Mouse (Mus musculus) CH12F3 (cell line): ENCODE data around the gene Msh5.

Experiments used
- in situ Hi-C: fragments of 300-500 bp; cut with MboI; formaldehyde crosslinking; loops from 2 replicates; pipeline ENCODE4 v1.14.3; 2020; ENCODE audit warnings: low sequenced_read_pairs

Msh5 gene

DNA sequence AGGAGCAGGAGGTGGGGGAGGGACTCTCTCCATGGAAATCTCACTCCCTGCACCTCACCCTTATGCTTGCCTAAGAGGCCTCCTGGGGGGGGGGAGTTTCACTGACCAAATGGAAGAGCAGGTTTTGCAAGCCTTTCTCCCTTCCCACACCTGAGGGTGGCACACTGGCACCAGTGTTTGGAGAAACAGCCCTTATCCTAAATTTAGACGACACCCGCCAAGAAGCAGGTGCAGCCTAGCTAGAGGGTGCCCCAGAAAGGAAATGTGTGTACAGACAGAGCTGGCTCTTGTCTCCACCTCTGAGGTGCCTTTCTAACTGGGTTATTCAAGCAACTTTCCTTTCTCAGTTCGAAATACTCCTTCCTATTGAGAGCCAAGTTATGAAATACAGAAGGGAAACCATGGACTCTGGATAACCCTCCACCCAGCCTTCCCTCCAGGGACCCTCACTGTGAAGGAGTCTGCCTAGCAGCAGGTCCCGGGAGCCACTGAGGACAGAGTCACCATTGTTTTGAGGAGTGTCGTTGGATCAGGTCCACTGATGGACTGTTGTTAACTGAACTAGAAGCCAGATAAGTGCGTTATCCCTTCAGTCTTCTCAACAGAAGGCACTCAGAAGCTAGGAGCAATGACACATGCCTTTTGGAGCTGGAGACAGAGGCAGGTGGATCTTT, 24.1 kb upstream of the Msh5 start:
- in situ Hi-C loops, result no loop called here

- in situ Hi-C loops, result no loop called here
Measured at GRCm38 (mm10) chr17:35068213-35068914, 21.8 kb upstream of the Msh5 start.

DNA sequence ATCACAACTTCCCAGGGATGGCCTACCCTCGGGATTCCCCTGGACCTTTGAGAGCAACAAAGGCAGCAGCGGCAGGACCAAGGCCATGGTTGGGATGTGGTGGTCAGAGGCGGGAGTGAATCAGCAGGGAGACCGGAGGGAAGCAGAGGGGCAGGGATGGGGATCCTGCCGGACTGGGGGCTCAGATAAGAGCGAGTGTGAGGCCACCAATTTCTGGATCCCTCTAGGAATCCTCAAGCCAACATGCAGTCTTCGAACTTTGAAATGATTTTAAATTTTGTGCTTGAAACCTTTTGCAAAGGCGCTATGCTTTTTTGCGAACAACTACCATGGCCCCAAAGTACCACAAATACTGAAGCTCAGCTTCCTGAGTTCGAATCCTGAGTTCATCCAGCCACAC, 19.5 kb upstream of the Msh5 start, which contains the start of gene Mpig6b:
Gene Mpig6b, minus strand, starts transcription at position 101 of the 400 bp plus-strand sequence.
- in situ Hi-C loops, result no loop called here

GRCm38 (mm10) chr17:35064951-35065947, 18.7 kb upstream of the Msh5 start, which contains the start of gene Ly6g6c:
Ly6g6c (plus strand) TSS chr17:35065388.
- in situ Hi-C loops, result no loop called here

GRCm38 (mm10) chr17:35064378-35064877, 17.9 kb upstream of the Msh5 start:
- in situ Hi-C loops, result no loop called here

DNA sequence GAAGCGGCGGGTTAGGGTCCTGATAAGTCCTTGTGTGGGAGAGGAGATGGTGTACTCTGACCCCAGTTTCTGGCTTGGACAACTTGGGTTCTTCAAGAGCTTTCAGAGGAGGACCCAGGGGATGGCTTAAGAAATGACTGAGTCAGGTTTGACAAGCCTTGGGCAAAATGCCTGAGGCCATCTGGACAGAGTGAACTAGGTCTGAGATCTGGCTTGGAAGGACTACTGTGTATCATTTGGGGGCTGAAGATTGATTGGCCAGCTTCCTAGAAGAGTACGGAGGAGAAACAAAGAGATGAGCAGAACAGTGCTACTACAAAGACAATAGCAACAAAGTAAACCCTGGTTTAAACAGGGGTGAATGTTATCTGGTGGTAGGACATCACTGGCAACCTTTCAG, 16.9 kb upstream of the Msh5 start:
- in situ Hi-C loops, result no loop called here

- in situ Hi-C loops, result no loop called here
Measured at GRCm38 (mm10) chr17:35061299-35061698, 14.8 kb upstream of the Msh5 start.

DNA sequence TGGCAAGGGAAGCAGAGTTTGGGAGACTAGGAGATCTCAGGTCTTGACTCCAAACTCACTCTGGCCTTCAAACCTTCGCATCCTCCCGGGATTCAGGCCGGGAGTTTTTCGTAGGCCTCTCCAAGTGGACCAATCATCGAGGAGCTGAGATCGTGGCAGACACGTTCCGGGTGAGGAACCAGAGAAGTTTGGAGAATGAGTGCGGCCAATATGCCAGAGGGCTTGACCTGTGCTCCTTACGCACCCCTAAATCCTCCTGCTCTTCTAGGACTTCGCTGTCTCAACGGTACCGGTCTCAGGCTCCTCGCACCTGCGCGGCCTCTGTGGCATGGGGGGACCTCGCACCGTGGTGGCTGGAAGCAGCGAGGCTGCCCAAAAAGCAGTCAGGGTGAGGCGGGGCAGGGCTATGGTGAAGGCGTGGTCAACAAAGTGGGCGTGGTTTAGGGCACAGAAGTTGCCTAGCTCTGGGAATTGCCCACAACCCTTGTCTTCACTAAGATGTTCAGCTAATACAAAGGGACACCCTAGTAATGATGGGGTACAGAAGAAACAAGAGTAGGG, 14.3 kb upstream of the Msh5 start:
- in situ Hi-C loops, result no loop called here

DNA sequence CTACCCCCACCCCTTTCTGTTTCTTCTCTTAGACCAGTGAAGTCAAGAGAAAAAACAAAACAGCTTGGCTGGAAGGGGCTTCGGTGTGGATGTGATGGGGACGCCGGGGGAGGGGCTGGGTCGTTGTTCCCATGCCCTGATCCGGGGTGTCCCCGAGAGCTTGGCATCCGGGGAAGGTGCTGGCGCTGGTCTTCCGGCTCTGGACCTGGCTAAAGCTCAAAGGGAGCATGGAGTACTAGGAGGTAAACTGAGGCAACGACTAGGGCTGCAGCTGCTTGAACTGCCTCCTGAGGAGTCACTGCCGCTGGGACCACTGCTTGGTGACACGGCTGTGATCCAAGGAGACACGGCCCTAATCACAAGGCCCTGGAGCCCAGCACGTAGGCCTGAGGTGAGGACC, 13.5 kb upstream of the Msh5 start:
- in situ Hi-C loops, result no loop called here

DNA sequence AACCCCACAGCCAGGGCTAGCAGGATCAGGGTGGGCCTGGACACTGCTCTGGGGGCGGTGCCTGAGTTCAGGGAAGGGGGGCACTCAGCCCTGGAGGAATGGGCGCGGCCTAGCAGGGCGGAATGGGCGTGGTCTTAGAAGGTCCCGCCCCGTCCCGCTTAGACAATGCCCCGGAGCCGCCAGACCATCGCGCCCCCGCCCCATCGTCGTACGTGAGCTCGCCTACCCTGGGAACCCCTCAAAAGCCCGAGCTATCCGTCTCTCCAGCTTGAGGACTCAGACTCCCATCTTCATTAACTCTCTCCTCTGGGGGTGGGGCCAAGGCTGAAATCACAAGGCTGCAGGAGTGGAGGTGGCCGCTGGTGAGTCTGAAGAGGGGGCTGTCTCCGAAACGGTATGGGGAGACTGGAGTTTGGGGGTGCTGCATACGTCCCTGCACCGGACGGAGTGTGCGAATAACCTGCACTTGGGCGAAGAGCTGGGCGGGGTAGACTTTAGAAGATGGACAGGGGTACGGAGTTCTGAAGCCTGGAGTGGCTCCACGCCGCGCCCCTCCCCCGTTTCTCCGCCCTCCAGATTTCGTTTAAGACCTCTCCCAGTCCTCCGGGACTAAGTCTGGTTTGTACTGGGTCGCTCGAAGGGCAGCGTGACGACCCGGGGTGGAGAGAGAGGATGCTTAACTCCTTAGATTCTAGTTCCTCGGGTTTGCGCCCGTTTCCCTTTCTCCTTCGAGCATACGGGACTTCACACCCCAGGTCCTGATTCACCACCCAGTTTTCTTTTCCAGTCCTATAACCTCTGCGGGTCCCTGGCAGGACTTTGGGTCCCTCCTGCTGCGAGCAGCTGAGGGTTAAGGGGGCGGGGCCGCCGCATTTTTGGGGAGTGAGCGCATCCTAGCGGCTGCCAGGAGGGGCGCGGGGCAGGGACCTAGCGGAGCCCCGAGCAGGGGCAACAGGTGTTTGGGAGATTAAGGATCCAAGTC, 12.7 kb upstream of the Msh5 start, which contains the start of gene Ddah2:
Gene Ddah2, plus strand, starts transcription at position 125 of the 982 bp plus-strand sequence.
- in situ Hi-C loops, result no loop called here

- in situ Hi-C loops, result no loop called here
Measured at GRCm38 (mm10) chr17:35058316-35058715, 11.8 kb upstream of the Msh5 start.

DNA sequence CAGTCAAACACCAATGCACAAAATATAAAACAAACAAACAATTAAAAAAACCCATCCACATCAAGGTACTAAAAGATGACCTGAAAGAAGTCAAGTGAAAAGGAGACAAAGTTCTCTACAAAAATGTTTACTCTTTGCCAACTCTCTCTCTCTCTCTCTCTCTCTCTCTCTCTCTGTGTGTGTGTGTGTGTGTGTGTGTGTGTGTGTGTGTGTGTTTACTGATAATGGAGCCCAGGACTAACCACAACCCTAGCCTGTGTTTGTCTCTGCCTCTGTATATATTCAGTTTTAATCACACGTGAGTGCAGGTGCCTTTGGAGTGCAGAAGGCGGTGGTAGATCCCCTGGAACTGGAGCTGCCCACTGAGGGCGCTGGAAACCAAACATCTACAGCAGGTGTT, 10.5 kb upstream of the Msh5 start:
- in situ Hi-C loops, result no loop called here

- in situ Hi-C loops, result no loop called here
Measured at GRCm38 (mm10) chr17:35055691-35056495, 9.3 kb upstream of the Msh5 start.

- in situ Hi-C loops, result no loop called here
Measured at GRCm38 (mm10) chr17:35052271-35052798, 5.8 kb upstream of the Msh5 start.

GRCm38 (mm10) chr17:35051156-35052086, 4.9 kb upstream of the Msh5 start:
- in situ Hi-C loops, result no loop called here

DNA sequence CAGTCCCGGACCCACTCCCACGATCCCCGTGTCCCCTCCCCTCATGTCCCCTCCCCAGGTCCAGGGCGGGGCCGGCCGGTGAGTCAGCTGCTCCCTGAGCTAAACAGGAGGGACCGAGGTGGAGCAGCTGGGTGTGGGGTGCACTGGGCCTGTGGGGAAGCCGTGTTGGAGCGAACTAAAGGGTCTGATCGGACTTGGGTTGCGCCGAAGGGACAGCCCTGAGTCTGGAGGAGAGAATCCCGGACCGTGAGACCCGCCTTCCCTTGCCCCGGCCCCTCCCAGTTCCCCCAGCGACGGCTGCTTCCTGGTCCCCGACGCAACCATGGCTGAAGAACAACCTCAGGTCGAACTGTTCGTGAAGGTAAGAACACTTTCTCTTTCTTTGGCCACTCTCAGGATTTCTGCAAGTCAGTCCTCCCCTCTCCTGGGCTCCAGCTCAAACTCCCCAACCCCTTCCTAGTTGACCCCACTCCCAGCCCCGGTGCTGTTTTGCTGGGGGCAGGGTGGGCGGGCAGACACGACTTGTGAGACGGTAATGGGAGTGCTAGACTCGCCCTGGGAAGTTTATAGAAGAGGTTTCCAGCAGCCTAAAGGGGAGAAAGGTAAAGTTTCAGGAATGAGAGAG, 3.7 kb upstream of the Msh5 start:
- in situ Hi-C loops, result no loop called here

GRCm38 (mm10) chr17:35049561-35050016, 3.0 kb upstream of the Msh5 start, which contains the start of gene Clic1:
Clic1 (plus strand) TSS chr17:35049966.
- in situ Hi-C loops, result no loop called here
